Mouse (Mus musculus) stomach, postnatal 0 days (tissue): ENCODE measurements at regions not wholly inside any gene's neighbourhood (a gene's known extent, or its start where the extent isn't known, plus 50 kb on each side); places are given as distances from the start of the nearest gene placed in this dataset.

Experiments used
- CTCF ChIP-seq: IDR thresholded peaks from 2 replicates; pipeline ENCODE4 v1.5.1; 2016; ENCODE audit warnings: antibody characterized with exemption, low read depth, mild to moderate bottlenecking, moderate library complexity
- EP300 ChIP-seq: optimal IDR thresholded peaks from 2 replicates; pipeline ENCODE3; 2016; ENCODE audit warnings: antibody characterized with exemption

GRCm38 (mm10) chr2:21116817-21117216 lies 88.3 kb downstream of the Enkur start:
- TF ChIP-seq CTCF (no peak), EP300 (no peak)
